Mouse (Mus musculus): ENCODE results near the gene Gpr176.

GRCm38 (mm10) chr2:118371841-118372240 is 1.4 kb downstream of the Gpr176 start:
- TF ChIP-seq CTCF (IDR thresholded peaks at IDR 0.05; ENCODE audit: low read depth, low read length) (no peak), GATA1 (IDR thresholded peaks at IDR 0.05; ENCODE audit: borderline replicate concordance, low read length) (no peak), TAL1 (conservative IDR thresholded peaks at IDR 0.05; ENCODE audit: low read depth, low read length) (no peak)
